Mouse (Mus musculus) effector memory CD4-positive, alpha-beta T cell, adult 5 months (primary cell): ENCODE results near the gene Ascc1. TPM values are rescaled to one million over a fixed set of nuclear protein-coding genes. Genes with fewer than 3 reads are reported as not detected.

Experiments
- polyA plus RNA-seq: library from polyadenylated mRNA; unstranded; fragments of 100-300 nt; shearing (Covaris generic); gene quantifications from one replicate; pipeline ENCODE4 v1.2.1, GENCODE M21; 2017

Ascc1 gene
- 35.8 TPM for polyA plus RNA-seq

GRCm38 (mm10) chr10:60002673-60003212 is at the start of gene Ascc1, which contains the start of gene Anapc16:
TSS of gene Ascc1 (plus strand) at chr10:60002805.
TSS of gene Anapc16 (minus strand) at chr10:60003135.

GRCm38 (mm10) chr10:60106146-60106530 is 103.5 kb downstream of the Ascc1 start, which contains the start of gene Spock2:
TSS of gene Spock2 (plus strand) at chr10:60106219.

Other genes with a start within 250 kb of the Ascc1 start
- gene Dnajb12, start 123.2 kb upstream of the Ascc1 start, polyA plus RNA-seq, result 22.2 TPM
- gene Ddit4, start 51.0 kb upstream of the Ascc1 start, polyA plus RNA-seq, result 38.1 TPM
- gene Anapc16, start 330 bp downstream of the Ascc1 start, polyA plus RNA-seq, result 52.9 TPM
- gene Spock2, start 103.4 kb downstream of the Ascc1 start, polyA plus RNA-seq, result 3.8 TPM
- gene Chst3, start 216.5 kb downstream of the Ascc1 start, polyA plus RNA-seq, result not detected